Mouse (Mus musculus) thymus, postnatal 4 days (tissue): ENCODE data around the gene Nat8f2.
"Not testable (repeated sequence)": the region's sequence is repeated elsewhere in the genome, so short reads cannot be mapped to it uniquely, and the experiment has no call there.

Source experiments
- DNase-seq: peaks from one replicate; pipeline ENCODE4 v3.0.0; 2021

The Nat8f2 gene

DNA sequence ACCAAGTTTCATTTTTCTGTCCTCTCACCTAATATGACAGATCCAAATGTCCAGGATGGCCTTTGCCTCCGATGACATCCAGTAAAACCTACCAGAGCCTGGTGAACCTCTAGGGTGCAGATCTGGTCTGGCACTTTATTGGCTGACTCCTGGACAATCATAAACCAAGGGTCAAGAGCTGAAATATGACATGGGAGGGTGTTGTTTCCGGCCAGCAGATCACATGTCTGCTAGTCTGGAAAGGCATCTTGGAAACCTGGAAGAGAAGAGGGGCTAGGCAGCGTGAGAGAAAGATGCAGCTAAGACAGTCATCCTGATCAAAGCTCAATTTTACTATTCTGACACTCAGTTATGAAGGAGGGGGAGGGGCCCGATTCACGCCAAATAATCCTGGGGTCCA is at the start of gene Nat8f2:
Nat8f2 (minus strand) TSS at position 153 of the 400 bp plus-strand sequence.
- not testable (repeated sequence) for DNase-seq

DNA sequence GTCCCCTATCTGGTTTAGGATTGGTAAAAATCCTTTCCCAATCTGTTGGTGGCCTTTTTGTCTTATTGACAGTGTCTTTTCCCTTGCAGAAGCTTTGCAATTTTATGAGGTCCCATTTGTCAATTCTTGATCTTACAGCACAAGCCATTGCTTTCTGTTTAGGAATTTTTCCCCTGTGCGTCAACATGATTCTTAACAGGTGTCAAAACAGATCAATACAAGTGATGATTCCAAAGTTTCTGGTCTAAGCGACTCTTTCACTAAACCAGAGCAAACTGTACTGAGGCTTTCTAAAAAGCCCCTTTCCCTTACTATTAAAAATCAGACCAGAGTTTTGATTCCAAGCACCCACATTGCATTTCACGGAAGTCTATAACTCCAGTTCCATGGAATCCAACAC is 49.4 kb upstream of the Nat8f2 start:
- not testable (repeated sequence) for DNase-seq

DNA sequence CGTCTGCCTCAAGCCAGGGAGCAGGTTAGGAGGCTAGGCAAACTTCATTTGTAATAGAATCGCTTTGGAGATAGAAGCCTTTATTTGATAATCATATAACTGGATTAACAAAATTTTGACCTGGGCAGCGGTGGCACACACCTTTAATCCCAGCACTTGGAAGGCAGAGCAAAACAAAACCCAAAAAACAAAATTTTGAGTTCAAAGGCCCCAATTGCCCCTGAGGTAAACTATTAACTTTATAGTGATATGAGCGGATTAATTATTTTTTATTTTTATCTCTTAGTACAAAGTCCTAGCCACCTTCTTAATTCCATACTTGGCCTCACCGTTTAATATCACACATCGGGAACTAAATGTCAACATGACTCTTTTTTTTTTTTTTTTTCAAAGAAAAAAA is 47.6 kb upstream of the Nat8f2 start:
- no peak for DNase-seq

DNA sequence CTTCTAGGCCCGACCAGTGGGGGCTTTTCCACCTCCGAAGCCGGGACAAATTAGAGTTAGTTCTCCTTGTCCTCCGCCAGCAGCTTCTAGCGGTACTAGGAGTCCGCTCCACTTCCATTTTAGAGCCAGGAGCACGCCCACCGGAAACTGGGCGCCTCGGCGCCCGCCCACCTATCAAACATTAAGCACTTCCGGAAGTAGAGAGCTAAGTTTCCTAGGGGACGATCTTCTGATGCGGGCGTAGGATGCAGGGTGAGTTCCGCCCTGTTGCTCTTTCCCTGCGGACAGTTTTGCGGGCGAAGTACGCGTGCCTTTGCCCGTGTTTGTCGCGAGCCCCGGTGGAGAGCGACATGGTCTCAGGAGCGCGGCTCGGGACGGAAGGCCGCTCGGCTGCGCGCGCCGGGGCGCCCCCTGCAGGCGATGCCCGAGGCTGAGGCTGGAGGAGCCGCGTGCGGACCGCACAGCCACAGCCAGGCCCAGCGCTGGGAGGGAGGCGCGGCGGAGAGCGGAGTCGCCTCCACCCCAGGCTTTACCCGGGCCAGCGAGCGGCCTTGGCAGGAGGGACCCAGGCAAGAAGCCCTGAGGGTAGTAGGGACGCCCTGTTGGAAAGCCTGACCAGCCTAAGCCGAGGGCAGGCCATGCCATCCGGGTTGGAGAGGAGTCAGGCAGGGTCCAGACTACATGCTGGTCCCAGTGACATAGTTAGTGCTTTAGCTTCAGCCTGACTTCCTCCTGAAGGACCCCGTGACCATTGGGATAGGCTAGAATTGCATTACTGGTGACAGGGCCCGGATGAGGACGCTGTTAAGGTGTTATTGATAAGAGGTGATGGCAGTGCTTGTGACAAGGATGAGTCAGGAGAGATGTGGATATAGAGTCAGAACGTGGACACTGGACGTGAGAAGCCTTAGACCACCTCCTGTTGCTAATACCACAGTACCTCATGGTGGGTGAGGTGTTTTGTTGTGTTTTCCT is 46.9 kb upstream of the Nat8f2 start, which contains the start of gene Nat8f1:
Nat8f1 (minus strand) TSS at position 149 of the 975 bp plus-strand sequence.
- DNase-seq, result peak; percentile 85

DNA sequence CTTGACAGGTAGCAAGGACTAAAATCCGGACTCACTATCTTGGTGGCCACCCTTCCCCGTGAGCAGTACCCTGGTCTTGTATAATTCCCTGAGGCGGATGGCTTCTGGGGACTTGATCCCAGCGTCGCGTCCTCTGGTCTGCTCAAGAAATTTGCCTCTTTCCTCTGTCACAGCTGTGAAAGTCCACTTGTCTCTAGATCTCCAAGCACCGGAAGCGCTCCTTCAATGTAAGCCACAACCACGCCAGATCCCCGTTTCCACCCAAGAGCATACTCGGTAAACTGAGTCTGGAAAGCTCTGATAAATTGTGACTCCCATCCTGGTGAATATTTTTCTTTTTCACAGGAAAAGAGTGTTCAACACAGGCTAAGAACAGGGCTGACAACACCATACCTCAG is 46.2 kb upstream of the Nat8f2 start:
- DNase-seq, result peak; percentile 45

DNA sequence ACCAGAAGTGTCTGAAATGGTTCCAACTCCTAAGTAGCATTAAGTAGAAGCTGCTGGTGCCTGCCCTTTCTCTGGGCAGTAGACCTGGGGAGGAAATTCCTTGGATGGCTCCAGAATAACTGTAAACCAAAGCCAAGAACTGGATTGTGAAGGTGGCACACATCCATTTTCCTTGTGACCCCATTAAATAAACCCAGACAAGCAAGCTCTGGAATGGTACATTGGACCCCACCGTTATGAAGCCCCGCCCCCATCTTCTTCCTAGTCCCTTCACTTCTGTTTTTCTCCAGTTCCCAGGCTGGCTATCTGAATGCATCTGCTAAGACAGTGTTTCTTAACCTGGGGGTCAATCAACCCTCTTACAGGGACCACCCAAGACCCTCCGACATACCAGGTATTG is 42.6 kb upstream of the Nat8f2 start, which contains the start of gene Tprkb:
Tprkb (plus strand) TSS at position 279 of the 400 bp plus-strand sequence.
- no peak for DNase-seq

- DNase-seq, result no peak
Measured at GRCm38 (mm10) chr6:85909704-85910103, 40.7 kb upstream of the Nat8f2 start.

GRCm38 (mm10) chr6:85908341-85908740 is 39.4 kb upstream of the Nat8f2 start:
- no peak for DNase-seq

DNA sequence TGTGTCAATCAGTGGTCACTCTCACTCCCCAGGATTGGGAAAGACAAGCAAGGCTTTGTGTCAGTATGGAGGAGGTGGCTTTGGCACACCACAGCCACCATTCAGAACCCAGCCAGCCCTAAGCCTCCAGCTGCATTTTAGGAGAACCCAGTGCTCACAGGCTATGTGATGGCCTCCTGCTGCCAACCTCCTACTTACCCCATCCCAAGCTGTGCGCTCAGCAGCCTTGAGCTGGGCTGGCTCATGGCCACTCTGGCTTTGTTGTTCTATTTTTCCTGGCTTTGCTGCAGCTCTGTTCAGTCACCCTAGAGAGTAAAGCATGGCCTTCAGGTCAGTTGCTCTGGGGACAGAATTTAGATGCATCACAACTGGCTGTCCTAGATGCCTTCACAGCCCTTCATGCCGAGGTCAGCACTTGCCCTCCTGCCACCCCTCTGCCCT is 38.0 kb upstream of the Nat8f2 start:
- DNase-seq, result not testable (repeated sequence)

DNA sequence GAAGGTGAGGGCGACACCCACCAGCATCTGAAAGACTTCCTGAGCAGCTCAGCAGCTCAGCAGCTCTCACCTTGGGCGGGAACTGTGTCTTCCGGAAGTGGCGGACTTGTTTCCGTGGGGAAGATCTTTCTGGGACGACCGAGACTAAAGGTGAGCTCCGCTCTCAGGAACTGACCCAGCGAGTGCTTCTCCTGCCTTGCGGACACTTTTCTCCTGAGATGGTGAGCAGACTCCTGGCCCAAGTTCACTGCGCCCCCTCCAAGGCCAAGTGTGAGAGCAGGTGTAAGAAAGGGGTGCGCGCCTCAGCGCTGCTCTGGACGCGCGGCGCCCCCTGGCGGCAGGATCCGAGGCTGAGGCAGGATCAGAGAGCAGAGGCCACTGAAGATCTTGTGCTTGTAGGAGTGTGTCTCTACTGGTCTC is 35.7 kb upstream of the Nat8f2 start, which contains the start of gene Nat8f4:
Nat8f4 (minus strand) TSS at position 243 of the 420 bp plus-strand sequence.
- peak; percentile 92 for DNase-seq

DNA sequence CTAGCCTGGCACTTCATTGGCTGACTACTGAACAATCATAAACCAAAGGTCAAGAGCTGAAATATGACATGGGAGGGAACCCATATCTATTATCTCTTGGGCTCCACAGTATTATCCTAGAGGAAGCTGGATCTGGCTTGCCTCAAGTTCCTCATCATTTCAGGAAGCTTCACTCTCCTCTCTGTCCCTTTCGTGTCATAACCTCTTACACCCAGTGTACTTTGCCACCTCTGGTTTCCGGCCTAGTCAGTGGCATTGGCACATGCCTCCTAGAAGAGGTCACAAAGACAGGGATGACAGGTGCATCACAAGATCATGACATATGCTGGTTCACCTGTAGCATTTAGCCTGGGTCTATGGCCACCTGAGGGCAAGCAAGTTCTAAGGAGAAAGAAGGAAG is 33.3 kb upstream of the Nat8f2 start:
- no peak for DNase-seq

DNA sequence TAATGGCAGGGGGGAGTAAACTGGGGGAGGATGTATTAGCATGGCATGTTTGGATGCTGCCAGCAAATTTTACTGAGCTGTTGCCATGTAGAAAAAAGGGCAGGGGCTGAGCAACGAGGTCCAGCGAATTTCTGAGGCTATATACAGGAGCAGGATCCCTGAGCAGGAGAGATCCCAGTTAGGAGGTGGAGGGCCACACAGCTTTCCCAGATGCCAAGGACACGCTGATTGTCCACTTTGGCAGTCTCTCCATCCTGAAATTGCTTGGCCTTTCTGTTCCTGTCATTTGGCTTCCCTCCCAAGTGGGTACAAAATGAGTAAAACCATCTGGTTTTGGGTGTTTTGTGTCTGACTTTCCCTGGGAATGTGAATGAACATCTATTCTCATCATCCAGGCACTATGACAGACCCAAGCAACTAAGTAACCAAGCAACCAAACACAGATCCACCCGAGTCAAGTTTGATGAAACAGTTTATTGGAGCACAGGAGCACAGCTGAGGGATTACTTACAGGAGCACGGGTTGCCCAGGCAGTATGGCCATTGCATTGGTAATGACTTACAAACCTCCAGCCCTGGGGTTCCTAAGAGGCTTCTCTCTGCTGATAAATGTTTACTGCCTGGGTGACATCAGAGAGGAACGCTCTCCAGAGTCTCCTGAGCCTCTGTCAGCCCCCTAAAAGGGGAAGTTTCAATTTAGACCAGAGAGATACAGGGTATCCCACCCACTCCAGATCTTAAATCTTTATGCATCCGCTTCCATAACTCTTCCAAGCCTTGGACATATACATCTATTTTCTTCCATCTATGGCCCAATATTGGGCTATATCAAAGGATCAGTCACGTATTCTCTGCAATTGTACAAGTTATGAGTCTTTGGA is 29.9 kb upstream of the Nat8f2 start:
- not testable (repeated sequence) for DNase-seq

GRCm38 (mm10) chr6:85895061-85895648 is 26.2 kb upstream of the Nat8f2 start:
- DNase-seq, result peak; percentile 60

- no peak for DNase-seq
Measured at GRCm38 (mm10) chr6:85888961-85889360, 20.0 kb upstream of the Nat8f2 start.

DNA sequence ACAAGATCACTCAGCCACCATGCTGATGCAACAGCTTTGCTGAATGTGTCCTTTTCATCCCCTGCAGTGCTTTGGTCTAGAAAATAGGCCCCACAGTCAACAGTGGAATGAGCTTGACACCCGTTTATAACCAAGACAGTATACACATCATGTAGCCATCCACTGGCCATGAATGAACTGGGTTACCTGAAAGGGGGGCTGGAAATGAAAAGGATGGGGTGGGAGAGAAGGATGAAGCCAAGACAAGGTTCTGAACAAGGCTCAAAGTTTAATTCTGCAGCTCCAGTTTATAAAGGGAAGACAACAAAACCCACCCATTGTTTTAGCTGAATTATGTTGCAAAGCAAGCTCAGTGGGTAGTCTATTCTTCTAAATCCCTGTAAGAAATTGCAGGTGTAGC is 15.4 kb upstream of the Nat8f2 start:
- no peak for DNase-seq

GRCm38 (mm10) chr6:85883246-85883645 is 14.3 kb upstream of the Nat8f2 start:
- not testable (repeated sequence) for DNase-seq

DNA sequence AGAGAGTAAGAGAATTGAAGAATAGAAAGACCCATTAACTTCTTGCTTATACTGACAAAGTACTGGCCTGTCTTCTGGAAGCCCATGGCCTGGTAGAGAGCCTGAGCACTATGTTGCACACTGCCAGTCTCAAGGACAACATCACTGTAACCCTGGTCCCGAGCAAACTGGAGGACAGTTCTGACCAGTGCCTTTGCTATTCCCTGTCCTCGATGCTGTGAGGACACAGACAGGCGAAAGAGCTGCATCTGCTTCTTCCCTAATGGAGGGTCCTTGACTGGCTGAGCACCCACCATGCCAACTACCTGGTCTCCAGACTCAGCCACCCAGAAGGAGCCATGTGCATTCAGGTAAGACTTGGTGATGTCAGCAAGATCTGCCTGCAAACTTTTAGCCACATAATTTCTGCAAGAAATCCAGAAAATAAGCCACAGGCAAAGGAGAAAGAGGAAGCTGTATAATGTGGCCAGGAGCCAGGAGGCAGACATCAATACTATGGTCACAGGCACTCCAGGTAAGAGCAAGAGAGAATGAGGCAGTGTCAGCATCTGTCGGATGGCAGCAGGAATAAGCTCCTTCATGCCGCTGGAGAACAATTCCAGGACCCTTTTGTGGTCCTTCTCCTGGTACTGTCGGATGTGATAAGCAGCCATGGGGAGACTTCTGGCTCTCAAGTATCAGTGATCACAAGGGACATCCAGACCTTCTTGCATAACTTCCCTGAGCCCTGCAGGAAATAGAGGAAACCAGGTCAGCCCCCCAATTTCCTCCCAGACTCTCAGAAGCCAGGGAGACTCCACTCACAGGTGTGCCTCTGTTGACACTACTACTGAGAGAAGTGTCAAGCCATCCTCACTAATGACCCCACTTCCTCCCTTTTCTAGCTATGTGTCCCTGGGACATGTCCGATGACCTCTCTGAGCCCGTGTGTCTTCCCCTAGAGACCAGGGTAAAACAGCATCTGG is 950 bp downstream of the Nat8f2 start:
- no peak for DNase-seq

DNA sequence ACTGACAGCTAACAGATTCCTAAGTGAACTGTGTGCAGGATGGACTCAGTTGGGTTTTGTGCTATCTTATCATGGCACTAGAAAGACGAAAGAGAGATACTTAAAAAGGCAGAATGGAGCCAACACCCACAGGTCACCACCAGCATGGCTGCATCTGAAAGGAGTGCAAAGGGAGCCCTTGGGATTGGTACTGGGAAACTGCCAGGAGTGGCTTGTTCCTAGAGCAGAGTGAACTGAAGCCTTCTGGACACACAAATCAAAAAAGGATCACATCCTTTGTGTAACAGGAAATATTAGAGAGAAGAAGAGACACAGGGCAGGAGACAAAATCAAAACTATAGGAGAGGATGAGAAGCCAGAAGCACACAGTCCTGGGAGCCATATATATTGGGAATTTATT is 2.0 kb downstream of the Nat8f2 start:
- DNase-seq, result not testable (repeated sequence)

DNA sequence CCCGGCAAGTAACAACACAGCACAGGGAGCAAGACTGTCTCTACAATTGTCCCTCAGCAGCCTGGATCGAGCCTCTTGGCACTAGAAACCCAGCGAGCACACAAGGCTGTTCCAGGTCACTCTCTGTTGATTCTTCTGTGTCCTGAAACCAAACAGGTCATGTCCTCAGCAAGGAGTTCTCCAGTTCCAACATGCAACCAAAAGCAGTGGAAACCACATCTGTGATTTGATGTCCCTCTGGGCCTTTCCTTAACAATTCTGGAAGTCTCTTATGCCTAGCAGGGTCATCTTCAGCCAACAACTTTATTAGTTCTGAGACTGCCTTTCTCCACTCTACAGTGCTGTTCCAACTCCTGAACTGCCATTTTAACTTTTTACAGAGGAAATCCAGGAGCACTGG is 2.8 kb downstream of the Nat8f2 start:
- not testable (repeated sequence) for DNase-seq

DNA sequence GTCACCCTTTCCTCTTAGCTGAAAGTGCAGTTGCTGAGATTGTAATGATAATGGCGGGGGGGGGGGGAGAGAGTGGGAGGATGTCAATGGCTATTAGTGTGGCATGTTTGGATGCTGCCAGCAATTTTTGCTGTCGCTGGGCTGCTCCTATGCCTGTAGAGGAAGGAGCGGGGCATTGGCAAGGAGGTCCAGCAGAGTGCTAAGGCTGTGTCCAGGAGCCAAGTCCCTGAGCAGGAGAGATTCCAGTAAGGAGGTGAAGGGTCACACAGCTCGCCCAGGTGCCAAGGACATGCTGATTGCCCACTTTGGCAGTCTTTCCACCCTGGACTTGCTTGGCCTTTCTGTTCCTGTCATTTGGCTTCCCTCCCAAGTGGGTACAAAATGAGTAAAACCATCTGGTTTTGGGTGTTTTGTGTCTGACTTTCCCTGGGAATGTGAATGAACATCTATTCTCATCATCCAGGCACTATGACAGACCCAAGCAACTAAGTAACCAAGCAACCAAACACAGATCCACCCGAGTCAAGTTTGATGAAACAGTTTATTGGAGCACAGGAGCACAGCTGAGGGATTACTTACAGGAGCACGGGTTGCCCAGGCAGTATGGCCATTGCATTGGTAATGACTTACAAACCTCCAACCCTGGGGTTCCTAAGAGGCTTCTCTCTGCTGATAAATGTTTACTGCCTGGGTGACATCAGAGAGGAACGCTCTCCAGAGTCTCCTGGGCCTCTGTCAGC is 3.9 kb downstream of the Nat8f2 start:
- DNase-seq, result not testable (repeated sequence)

- DNase-seq, result no peak
Measured at GRCm38 (mm10) chr6:85863840-85864239, 5.1 kb downstream of the Nat8f2 start.
